Mouse (Mus musculus) T-cell, adult 2 months (primary cell): Measurements from ENCODE around the gene Scamp5.

ENCODE experiments used
- DNase-seq: peaks from one replicate; pipeline ENCODE4 v3.0.0; 2022; ENCODE audit warnings: low spot score

The Scamp5 gene

DNA sequence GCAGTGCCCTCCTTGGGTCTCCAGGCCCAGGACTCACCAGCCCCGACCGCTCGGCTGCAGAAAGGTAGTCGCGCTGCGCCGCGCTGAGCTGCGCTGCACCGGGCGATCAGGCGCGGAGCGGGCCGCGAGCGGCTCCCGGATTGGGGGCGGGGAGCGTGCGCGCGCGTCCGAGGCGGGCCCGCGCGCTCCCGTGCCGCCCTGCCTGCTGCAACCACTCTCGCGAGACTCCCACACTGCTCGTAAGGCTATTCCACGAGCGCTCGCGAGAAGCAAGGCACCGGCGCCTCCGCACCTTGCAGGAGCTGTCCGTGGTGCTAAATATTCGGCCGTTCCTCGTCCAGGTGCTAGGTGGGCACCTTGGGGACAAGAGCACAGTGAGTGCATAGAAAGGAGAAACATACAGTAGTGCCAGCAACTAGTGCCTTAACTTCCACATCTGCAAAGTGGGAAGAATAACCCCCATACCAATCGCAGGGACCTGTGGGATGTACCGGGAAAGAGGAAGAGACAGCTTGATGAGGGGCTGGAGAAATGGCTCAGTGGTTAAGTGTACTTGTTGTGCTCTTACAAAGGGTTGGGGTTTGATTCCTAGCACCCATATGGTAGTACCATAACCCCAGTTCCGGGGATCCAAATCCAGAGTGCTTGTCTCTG lies at the start of gene Scamp5:
Gene Scamp5 (minus strand): TSS at position 165 of the 654 bp plus-strand sequence.
- peak; percentile 55 for DNase-seq

DNA sequence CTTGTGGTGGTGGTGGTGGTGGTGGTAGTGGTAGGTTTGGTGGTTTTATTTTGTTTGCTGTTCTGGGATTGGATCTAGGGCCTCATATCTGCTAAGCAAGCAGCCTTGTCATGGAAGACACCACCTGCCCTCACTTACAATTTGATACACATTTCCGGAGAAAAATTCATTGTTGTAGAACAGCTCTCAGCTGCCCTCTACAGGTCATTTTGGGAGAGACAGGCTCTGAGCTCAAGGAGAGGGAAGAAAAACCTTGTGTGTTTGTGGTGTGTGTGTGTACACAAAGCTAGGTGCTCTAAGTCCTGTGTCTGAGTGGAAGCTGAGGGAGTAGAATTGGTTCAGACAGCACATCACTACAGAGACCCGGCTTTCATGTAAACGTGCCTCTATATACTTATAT lies 49.3 kb upstream of the Scamp5 start:
- peak; percentile 57 for DNase-seq

DNA sequence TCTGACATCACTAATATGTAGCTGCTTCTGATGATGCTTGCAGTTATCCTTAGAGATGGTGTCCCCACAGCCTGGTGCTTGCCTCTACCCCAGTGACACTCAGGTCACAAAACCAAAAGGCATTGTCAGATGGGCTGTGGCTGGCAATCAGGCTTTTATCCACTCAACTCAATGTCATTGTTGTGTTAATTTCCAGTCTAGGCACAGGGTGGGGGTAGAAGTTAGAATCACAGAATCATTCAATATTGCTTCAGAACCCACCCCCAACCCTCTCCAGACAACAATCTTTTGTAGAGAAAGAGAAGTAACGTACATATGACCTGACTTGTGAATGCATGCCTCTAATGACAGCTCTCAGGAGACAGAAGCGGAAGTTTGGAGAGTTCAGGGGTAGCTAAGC lies 42.7 kb upstream of the Scamp5 start:
- no peak for DNase-seq

DNA sequence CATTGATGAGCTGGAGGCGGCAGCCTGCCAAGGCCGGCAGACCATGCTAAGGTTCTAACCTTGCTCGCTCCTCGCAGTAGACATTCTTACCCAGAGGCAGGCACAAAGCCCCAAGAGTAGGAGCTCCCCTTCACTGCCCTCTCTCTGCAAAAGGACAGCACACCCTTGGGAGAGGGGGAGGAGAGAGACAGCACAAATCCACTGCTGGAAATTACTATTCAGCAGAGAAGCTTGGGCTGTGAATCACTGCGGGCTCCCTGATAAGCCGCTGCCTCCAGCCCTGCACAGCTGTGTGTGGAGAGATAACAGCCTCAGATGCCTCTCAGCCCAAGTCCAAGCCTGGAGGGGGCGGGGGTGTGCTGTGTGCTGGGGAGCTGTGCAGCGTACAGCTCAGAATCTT lies 37.8 kb upstream of the Scamp5 start:
- DNase-seq: no peak

DNA sequence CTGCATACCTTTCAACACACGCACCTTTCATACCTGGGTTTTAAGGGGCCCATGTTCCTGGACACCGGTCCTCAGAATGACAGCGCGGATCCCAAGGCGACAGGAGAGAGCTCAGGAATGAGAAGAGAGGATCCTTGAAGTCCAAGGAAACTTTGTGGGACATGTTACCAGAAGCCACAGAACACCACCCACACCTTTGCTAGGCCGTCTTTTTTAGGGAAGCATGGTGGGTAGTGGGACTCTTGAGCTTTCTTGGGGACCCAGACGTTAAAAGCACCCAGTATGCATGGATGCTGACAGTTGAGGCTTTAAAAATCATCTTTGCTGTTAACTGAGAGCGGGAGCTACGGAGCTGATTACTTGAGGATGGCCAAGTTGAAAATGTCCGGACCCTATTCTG lies 37.0 kb upstream of the Scamp5 start:
- no peak for DNase-seq

DNA sequence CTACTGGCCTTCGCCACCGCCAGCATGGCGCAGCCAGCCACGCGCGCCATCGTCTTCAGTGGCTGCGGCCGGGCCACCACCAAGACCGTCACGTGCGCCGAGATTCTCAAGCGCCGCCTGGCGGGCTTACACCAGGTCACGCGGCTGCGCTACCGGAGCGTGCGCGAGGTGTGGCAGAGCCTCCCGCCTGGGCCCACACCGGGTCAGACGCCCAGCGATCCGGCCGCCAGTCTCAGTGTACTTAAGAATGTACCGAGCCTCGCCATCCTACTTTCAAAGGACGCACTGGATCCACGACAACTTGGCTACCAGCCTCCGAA lies 36.5 kb upstream of the Scamp5 start:
- DNase-seq: peak; percentile 35

DNA sequence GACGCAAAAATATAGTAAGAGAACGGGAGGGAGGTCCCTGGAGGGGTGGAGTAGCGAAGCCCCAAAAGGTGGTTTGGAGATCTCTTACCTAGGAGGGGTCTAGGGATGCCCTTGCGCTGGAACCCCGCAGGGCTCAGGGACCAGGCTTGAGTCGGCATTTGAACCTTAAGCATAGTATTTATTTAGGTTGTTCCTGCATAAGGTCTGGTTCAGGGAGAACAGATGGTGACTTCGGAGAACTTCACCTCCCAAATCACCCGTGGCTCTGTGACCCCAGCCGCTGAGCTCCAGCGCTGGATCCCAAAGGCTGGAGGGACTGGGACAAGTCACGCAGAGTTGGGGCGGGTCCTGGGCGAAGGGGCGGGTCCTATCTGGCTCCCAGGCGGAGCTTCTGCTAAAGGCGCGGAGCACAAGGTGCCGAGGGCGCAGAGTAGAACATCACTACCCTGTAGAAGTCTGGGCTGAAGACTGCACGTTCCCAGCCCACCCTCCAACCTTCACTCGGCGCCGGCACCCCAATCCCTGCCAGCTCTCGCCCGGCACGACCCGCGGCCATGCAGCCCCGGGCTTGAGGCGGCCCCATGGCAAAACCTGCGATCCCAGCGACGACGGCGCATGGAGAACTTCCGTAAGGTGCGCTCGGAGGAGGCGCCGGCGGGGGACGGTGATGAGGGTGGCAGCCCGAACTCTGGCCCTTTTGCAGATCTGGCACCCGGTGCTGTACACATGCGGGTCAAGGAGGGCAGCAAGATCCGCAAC lies 35.9 kb upstream of the Scamp5 start, which contains the start of gene Rpp25:
Gene Rpp25 (plus strand): TSS at position 405 of the 759 bp plus-strand sequence.
- DNase-seq: no peak

DNA sequence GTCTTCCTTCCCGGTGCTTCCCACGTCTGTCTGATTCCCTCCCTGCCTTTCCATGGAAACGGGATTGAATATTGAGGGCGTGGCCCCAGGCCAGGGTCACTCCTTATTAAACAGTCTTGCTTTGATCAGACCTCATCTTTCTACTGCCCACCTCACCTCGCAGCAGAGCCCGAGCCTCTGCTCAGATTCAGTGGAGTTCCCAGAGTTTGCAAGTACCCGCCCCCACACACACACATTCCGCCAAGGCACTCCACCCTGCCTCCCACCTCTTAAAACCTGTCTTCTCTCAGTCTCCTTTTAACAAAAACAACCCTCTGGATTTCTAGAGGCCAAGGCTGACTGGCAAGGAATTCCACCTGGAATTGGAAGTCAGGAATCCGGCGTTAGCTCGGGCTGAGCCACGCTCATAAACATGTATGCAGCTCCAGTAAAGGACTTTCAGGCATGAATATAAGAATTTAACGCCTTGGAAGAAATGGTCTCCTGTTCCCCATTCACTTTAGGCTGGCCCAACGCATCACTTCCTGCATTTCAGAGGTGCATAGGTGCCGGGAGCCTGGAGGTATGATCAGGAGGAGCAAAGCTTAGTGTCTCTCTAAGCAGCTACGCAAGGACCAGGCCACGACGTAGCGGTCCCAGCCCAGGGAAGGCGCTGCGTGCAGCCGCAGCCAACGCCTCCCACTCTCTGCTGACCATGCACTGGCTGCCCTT lies 35.2 kb upstream of the Scamp5 start:
- no peak for DNase-seq

DNA sequence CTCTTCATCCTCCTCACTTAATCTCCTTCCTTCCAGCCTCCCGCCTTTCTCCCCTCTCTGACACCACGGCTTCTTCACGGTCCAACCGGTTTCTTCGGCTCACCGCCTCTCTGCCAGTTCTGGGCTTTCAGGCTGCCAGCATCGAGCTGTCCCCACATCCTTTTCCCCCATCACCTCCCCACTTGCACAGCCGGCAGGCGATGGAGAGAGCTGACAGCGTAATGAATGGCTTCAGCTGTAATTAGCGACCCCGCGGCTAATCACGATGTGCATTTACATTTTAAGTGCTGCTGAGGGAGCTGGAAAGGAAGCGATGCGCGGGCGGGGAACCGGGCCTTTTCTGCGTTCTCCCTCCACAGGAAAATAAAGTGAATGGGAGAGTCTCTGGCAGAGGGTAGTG lies 34.0 kb upstream of the Scamp5 start:
- DNase-seq: no peak

DNA sequence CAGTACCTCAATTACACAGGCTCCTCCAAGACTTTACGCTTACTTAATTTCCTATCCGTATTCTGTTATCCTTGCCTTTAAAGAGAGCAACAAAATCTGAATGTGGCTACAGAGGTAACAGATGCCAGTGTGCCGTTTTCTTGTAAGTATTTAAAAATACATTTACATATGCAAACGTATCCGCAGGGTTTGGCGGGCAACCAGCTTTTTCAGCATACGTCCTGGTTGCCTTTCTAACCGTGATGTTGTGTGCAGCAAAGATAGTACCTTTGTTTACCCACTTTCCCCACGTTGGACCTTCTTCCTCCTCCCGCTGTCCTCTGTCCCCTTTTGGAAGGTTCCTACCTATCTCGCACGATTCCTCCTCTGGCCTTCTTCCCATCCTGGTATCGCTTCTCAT lies 33.6 kb upstream of the Scamp5 start:
- no peak for DNase-seq

DNA sequence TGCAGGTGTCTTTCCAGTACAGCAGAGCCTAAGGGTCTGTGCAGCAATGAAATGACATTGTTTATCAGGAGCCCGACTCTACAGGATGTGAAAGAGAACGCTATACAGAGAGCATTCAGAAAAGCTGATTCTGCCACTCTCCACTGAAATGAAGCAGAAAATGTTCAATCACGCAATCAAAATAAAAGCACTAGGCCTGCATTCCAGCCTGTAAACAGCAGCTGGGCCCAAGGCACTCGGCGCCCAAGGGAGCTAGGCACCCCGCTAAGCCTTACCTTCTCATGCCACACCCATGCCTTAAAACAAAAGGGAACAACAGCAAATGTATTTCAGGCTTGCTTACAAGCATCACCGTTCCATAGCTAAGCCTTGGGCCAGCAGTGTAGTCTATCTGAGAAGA lies 30.7 kb upstream of the Scamp5 start:
- no peak for DNase-seq

DNA sequence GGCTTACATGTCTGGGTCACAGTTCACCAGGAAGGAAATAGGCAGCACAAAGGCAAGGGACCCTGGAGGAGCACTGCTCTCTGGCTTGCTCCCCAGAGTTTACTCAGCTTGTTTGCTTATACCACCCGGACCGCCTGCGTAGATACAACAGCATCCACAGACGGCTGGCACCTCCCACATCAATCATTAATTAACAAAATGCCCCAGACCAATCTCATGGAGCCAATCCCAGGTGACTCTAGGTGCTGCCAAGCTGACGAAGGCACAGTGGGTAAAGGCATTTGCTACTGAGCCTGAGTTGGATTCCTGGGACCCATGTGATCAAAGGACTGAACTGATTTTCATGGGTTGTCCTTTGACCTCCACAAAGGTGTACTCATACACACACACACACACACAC lies 29.4 kb upstream of the Scamp5 start:
- no peak for DNase-seq

DNA sequence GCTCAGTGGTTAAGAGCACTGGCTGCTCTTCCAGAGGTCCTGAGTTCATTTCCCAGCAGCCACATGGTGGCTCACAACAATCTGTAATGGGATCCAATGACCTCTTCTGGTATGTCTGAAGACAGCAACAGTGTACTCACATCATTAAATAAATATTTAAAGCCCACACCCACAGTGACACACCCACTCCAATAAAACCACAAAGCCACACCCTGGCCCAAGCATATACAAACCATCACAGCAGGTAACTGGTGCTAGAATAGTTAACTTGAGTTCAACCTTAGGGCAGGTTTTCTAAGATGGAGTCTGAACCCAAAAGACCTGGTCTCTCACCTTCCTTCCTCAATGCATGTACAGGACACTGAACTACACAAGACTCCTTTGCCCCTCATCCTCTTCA lies 27.1 kb upstream of the Scamp5 start:
- no peak for DNase-seq

DNA sequence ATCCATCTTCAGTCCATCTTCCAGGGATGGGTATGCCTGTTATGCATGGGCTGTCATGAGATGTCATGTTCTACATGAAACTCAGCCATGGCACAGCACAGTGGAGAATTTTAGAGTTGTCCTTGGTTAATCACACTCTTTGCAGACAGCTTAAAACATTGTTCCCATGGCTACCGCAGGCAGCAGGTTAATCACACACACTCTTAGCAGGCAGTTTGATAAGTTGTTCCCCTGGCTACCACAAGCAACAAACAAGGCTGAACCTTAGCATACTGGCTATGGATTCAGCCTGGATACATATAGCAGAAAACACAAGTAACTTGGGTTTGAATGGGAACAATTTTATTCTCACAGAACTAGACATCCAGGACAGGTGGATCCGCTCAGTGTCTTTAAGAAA lies 25.7 kb upstream of the Scamp5 start:
- DNase-seq: no peak

DNA sequence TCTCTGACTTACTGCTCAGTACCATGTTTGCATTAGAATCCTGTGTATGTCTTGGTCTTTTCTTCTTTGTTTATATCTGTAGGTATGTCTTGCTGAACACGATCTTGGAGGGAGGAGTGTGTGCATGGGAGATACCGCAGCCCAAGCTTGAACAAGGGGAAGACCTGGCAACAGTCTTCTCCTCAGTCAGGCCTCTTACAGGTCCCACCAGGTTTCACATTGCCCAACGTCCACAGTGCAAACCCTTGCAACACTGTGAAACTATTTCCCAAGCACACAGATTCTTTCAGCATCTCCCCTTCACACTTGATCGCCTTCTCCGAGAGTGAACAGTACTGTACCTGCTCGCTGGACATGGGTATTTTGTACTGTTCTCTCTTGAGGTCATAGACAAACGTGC lies 19.9 kb upstream of the Scamp5 start:
- no peak for DNase-seq

DNA sequence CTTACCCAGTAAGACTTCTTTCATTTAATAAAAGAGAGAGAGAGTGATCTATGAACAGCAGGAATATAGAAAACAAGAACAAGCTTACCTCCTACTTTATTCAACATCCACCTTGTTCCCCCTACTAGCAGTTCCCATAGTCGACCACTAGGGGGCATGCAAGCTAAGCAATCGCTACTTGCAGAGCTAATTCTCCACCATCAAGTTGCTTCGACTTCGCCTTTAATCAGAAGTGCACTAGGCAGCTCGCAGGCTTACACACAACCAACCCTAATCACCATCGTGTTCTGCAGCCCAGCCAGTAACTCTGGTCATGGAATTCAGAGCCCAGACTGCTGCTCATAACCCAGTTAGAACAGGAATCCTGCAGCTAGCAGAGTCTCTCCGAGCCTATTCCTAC lies 17.9 kb upstream of the Scamp5 start:
- DNase-seq: peak; percentile 76

DNA sequence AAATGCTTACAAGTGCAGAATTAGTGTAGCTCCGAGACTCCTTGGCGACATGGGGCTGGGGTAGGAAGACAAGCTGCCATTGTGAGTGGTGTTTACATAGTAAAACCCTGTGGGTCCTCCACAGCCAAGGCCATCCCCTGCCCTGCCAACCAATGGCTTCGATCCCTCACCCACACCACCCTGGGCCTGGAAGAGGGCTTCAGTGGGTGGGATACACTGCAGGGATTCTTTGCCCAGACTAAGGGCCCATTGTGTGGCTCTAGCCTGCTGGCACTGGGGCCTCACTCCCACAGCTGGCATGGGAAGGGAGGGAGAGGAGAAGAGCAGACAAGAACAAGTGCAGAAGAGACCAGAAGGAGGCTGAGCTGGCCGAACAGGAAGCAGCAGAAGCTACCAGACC lies 1.1 kb upstream of the Scamp5 start:
- DNase-seq: no peak

DNA sequence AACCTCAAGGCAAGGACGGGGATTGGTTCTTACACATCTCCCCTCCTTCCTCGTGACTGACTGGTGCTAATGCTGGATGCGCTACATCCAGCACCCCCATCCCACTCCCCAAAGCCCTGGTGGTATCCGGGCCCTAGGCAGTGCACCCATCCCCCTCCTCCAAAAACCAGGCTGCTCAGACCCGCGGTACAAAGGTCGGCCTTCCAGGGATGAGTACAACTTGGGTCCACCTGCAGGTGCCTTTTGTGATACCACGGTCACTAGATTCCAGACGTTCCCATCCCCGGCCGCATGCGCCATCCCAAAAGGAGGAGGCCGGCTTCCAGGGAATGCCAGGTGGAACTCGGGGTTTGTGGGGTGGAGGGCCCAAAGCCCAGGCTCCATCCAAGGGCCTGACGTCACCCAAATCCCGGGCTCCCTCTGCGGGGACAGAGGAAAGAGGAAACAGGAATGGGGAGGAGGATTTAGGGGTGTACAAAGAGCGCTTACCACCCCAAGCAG lies 539 bp downstream of the Scamp5 start:
- DNase-seq: no peak

DNA sequence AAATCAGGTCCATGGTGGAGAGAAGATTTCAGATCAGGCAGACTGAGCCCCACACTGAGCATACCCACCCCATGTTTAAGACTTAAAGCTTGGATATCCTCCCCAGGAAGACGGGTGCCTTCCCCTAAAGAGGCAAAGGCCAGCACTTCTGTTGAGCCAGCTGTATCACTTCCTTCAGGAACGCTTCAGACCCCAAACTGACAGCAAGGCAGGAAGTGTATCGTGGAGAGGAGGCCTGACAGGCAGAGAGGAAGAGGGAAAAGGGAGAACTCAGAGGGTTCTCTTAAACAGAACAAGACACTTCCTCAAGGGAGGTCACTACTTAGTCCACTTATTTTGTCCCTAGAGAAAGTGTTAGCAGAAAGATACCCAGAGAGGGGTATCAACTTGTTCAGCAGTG lies 1.8 kb downstream of the Scamp5 start:
- DNase-seq: no peak

DNA sequence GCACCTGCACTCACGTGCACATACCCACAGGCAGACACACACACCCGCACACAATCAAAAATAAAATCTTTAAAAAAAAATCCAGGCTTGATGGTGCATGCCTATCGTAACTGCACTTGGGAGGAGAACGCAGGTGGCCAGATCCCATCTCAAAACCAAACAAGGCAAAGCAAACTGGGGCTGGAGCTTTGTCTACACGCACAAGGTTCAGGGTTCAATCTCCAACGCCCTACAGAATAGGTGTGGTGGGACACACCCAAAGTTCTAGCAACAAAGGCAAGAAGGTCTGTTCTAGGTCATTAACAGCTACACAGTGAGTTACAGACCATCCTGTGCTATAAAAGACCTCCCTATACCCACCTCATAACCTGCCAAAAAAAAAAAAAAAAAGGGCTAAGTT lies 5.0 kb downstream of the Scamp5 start:
- no peak for DNase-seq

DNA sequence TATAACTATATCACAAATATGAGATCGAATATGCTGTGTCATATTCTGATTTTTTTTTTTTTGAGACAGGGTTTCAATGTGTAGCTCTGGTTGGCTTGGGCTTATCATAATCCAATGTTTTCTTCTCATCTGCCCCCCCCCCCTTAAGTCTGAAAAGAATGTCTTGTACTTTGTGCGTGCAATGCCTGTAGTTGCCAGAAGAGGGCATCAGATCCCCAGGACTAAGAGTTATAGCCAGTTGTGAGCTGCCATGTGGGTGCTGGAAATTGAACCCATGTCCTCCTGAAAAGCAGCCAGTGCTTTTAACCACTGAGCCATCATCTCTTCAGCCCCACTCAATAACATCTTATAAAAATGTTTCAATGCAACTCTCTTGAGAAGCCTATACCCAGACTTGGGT lies 8.2 kb downstream of the Scamp5 start:
- no peak for DNase-seq

DNA sequence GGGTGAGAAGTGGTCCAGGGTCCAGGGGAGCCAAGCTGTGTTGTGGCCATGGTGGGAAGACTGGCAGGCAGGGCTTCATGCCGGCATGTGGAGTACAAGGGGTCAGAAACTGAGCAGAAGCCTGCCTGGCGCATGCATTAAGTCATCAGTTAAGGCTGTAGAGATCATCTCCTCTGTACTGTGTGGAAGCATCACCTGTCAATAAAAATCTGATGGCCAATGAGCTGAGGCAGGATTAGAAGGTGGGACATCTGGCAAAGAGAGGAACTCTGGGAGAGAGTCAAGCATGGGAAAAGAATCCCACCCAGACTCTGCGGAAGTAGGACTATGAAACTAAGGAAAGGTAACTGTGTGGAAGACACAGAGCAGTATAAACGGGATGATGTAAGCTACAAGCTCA lies 14.3 kb downstream of the Scamp5 start:
- no peak for DNase-seq
